Mouse (Mus musculus) CD4-positive helper T cell, adult 2 months (primary cell): ENCODE measurements around the gene Brf1.

Experiments used
- DNase-seq: peaks from one replicate; pipeline ENCODE4 v3.0.0-alpha.2; 2012; ENCODE audit warnings: low read depth, missing footprints, low spot score

Brf1 gene

GRCm38 (mm10) chr12:113000294-113001132 lies at the start of gene Brf1:
Brf1 (minus strand) TSS chr12:113000704.
- peak; percentile 97 for DNase-seq

- DNase-seq, result peak; percentile 75
These were observed 49.3 kb upstream of the Brf1 start for GRCm38 (mm10) chr12:113049836-113050235.

- no peak for DNase-seq
These were observed 47.6 kb upstream of the Brf1 start for GRCm38 (mm10) chr12:113048103-113048502.

- DNase-seq, result peak; percentile 55
These were observed 46.4 kb upstream of the Brf1 start for GRCm38 (mm10) chr12:113046861-113047260.

GRCm38 (mm10) chr12:113044916-113045677 lies 44.6 kb upstream of the Brf1 start:
- peak; percentile 36 for DNase-seq

- DNase-seq, result no peak
These were observed 42.0 kb upstream of the Brf1 start for GRCm38 (mm10) chr12:113042543-113042942.

- peak; percentile 27 for DNase-seq
These were observed 41.3 kb upstream of the Brf1 start for GRCm38 (mm10) chr12:113041481-113042439.

GRCm38 (mm10) chr12:113038414-113038813 lies 37.9 kb upstream of the Brf1 start:
- no peak for DNase-seq

GRCm38 (mm10) chr12:113036996-113037395 lies 36.5 kb upstream of the Brf1 start:
- no peak for DNase-seq

- DNase-seq, result no peak
These were observed 34.6 kb upstream of the Brf1 start for GRCm38 (mm10) chr12:113035093-113035492.

GRCm38 (mm10) chr12:113032296-113033250 lies 32.1 kb upstream of the Brf1 start:
- DNase-seq, result no peak

- no peak for DNase-seq
These were observed 30.9 kb upstream of the Brf1 start for GRCm38 (mm10) chr12:113031441-113031840.

- DNase-seq, result no peak
These were observed 30.5 kb upstream of the Brf1 start for GRCm38 (mm10) chr12:113030993-113031392.

- no peak for DNase-seq
These were observed 29.5 kb upstream of the Brf1 start for GRCm38 (mm10) chr12:113030046-113030445.

GRCm38 (mm10) chr12:113028898-113029297 lies 28.4 kb upstream of the Brf1 start:
- no peak for DNase-seq

- DNase-seq, result no peak
These were observed 27.6 kb upstream of the Brf1 start for GRCm38 (mm10) chr12:113028067-113028466.

GRCm38 (mm10) chr12:113027495-113027894 lies 27.0 kb upstream of the Brf1 start:
- no peak for DNase-seq

- peak; percentile 35 for DNase-seq
These were observed 26.1 kb upstream of the Brf1 start for GRCm38 (mm10) chr12:113026557-113026956.

- peak; percentile 38 for DNase-seq
These were observed 22.6 kb upstream of the Brf1 start for GRCm38 (mm10) chr12:113023082-113023481.

- DNase-seq, result no peak
These were observed 21.0 kb upstream of the Brf1 start for GRCm38 (mm10) chr12:113021488-113021887.
